ENCODE assay signal across 8 mouse cellular contexts in the genomic region with DNA sequence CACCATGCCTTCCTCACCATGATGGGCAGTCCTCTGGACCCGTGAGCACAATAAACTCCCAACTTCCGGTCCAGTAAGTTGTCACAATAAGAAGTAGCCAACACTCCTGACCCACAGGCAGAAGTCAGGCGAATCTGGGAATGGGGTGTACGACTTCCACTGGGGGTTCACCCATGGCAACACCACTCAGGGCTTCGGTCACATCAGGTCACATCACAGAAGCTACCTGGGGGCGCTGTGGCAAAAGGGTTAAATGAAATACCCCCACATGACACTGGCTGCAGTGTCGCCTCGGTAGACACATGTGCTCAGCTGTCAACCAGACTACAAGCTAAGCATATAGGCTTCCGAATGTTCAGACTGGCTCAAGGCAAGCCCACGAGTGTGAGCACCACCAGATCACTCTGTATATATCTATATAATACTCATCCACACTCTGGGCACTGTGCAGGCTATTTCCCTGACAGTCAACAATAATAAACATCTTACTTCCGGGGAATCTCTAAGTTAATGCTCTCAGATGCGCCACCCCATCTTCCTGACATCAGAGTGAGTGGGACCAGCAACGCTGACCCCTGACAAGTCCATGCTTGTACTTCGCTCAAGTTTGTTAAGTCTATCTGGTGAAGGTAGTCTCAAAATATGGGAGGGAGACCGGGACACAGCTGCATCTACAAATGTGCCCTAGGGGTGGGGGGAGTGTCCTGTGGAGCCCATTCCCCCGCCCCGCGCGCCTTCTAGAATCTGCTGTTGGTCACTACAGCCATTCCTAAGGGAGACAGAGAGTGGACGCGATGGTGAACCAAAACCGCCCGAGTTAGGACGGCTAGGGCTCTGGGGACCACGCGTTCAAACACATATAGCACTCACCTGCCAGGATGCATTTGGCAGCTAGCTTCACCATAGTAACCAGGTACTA. TPM values are rescaled to one million over a fixed set of nuclear protein-coding genes. Genes with fewer than 3 reads are reported as not detected.
A peak's percentile ranks its signal among the peaks of the same experiment; 100 is the strongest.
DNase-seq lines count a peak whose midpoint lies in the region; ATAC-seq and TF ChIP-seq lines count a peak whose summit lies in the region.

No protein-coding gene starts in this region.

- peaks cover 0 to 4% of the 10 kb centered on the region in 2 experiments for H3K36me3 ChIP-seq in CH12.LX (replicated peaks in 1 of 2; ENCODE audit: control insufficient read depth in 1 of 2, insufficient read depth in 1 of 2, low read length in 1 of 2)
- peaks cover 4% of the 10 kb centered on the region for H3K36me3 ChIP-seq in erythroblast, embryonic 14.5 days (ENCODE audit: control insufficient read depth)
- no peaks in the 10 kb centered on the region for H3K36me3 ChIP-seq in midbrain, postnatal 0 days (ENCODE audit: insufficient read depth, low read length)

- no peak for TF ChIP-seq EP300 in CH12.LX (IDR thresholded peaks at IDR 0.05; ENCODE audit: low read length)

- H3K4me3 ChIP-seq in CH12.LX (replicated peaks in 1 of 3; ENCODE audit: low read depth in 2 of 3, low read length in 2 of 3, poor library complexity in 1 of 3), result peak overlapping the region; percentile 56 to 88 (median 72)
- peak overlapping the region; percentile 90 for H3K4me3 ChIP-seq in erythroblast, embryonic 14.5 days (replicated peaks)
- peak overlapping the region; percentile 71 for H3K4me3 ChIP-seq in midbrain, postnatal 0 days (ENCODE audit: low read depth, low read length)

- no peak for ATAC-seq in midbrain, postnatal 0 days (ENCODE audit: low FRiP score)

- TF ChIP-seq POLR2A in CH12.LX (IDR thresholded peaks at IDR 0.05; ENCODE audit: low read depth, low read length), result no peak

- no peak for TF ChIP-seq CTCF in CH12.LX (conservative IDR thresholded peaks at IDR 0.05 in 1 of 2, IDR thresholded peaks at IDR 0.05 in 1 of 2; ENCODE audit: low read depth in 2 of 2, low read length in 2 of 2)
- TF ChIP-seq CTCF in midbrain, postnatal 0 days (IDR thresholded peaks at IDR 0.05), result no peak

- H3K9me3 ChIP-seq in CH12.LX (replicated peaks; ENCODE audit: low read length), result no peaks in the 10 kb centered on the region
- H3K9me3 ChIP-seq in erythroblast, embryonic 14.5 days (ENCODE audit: control insufficient read depth, low read length), result no peaks in the 10 kb centered on the region
- H3K9me3 ChIP-seq in midbrain, postnatal 0 days (ENCODE audit: low read length), result no peaks in the 10 kb centered on the region

- dilution Hi-C loops in CH12.LX (cut with MboI; ENCODE audit: extremely low pct_ligation_motif_present, extremely low pct_unique_long_range_greater_than_20kb, low sequenced_read_pairs), result no loop called here

- 23% methylated on average over 26 of the region's 26 CpGs for WGBS in midbrain, postnatal 0 days

- no peaks in the 10 kb centered on the region; the same call in 1 of the 2 replicates for H3K79me2 ChIP-seq in CH12.LX (replicated peaks; ENCODE audit: control insufficient read depth, extremely low read depth, insufficient read depth, poor library complexity, severe bottlenecking)

- peaks cover 34 to 69% of the 10 kb centered on the region in 2 experiments for H3K4me1 ChIP-seq in CH12.LX (ENCODE audit: control insufficient read depth in 1 of 2, insufficient read depth in 2 of 2)
- H3K4me1 ChIP-seq in erythroblast, embryonic 14.5 days (ENCODE audit: control insufficient read depth), result peaks cover 36% of the 10 kb centered on the region
- peaks cover 19% of the 10 kb centered on the region for H3K4me1 ChIP-seq in midbrain, postnatal 0 days (ENCODE audit: insufficient read depth, low read length)

- no peak for TF ChIP-seq RAD21 in CH12.LX (IDR thresholded peaks at IDR 0.05; ENCODE audit: low read depth, low read length)

- no peaks in the 10 kb centered on the region for H3K27me3 ChIP-seq in CH12.LX (replicated peaks)
- no peaks in the 10 kb centered on the region; the same call in 1 of the 2 replicates for H3K27me3 ChIP-seq in erythroblast, embryonic 14.5 days (ENCODE audit: control insufficient read depth)
- H3K27me3 ChIP-seq in midbrain, postnatal 0 days (ENCODE audit: insufficient read depth, low read length), result no peaks in the 10 kb centered on the region

- in situ Hi-C loops in CH12.LX (cut with MboI; ENCODE audit: low pct_ligation_motif_present, low pct_unique_long_range_greater_than_20kb, low sequenced_read_pairs), result loop anchor here (25.0 kb wide), 1 partner anchor 436 kb away; a partner anchor contains a TSS

- peak overlapping the region; percentile 69 for H3K27ac ChIP-seq in CH12.LX (ENCODE audit: insufficient read depth, low read depth)
- peak overlapping the region; percentile 62 for H3K27ac ChIP-seq in midbrain, postnatal 0 days (ENCODE audit: low read depth, low read length)

- H3K4me2 ChIP-seq in CH12.LX (ENCODE audit: insufficient read depth, low read depth, poor library complexity, severe bottlenecking), result peak overlapping the region; percentile 89
- peak overlapping the region; percentile 97 for H3K4me2 ChIP-seq in midbrain, postnatal 0 days (ENCODE audit: low read depth, low read length, poor library complexity, severe bottlenecking)

- peak overlapping the region; percentile 36 for H3K9ac ChIP-seq in CH12.LX (ENCODE audit: insufficient read depth, low read depth)
- H3K9ac ChIP-seq in midbrain, postnatal 0 days (replicated peaks; ENCODE audit: low read length, poor library complexity, severe bottlenecking), result peak overlapping the region; percentile 76

- DNase-seq in embryo, embryonic 10 days (ENCODE audit: low spot score), result peak; percentile 21
- no peak for DNase-seq in embryo, embryonic 9.5 days (ENCODE audit: extremely low spot score)
- DNase-seq in CH12.LX (ENCODE audit: extremely low read depth), result no peak
- DNase-seq in kidney, postnatal 10 days, result peak; percentile 53
- no peak for DNase-seq in midbrain, postnatal 0 days (ENCODE audit: low spot score)
- no peak for DNase-seq in layer of hippocampus, adult 9-10 months (ENCODE audit: low spot score)
- no peak for DNase-seq in layer of hippocampus, adult 8-10 months (ENCODE audit: low spot score in 2 of 2)

TF ChIP-seq in CH12.LX, 34 proteins besides CTCF, POLR2A, EP300 and RAD21 (continues in another document):
- TF ChIP-seq PAX5 (IDR thresholded peaks at IDR 0.05; ENCODE audit: low read length) (no peak), IRF4 (IDR thresholded peaks at IDR 0.05; ENCODE audit: low read depth, low read length) (no peak; the same call in 1 of the 2 replicates), E2F4 (IDR thresholded peaks at IDR 0.05; ENCODE audit: insufficient replicate concordance, low read depth, low read length) (no peak), BHLHE40 (IDR thresholded peaks at IDR 0.05; ENCODE audit: low read depth, low read length) (no peak), MEF2A (IDR thresholded peaks at IDR 0.05; ENCODE audit: borderline replicate concordance, low read depth, low read length) (no peak), POLR2AphosphoS2 (IDR thresholded peaks at IDR 0.05; ENCODE audit: low read depth, low read length) (no peak), MYC (IDR thresholded peaks at IDR 0.05; ENCODE audit: low read depth, low read length) (peak; percentile 47; the same call in 1 of the 2 replicates), UBTF (IDR thresholded peaks at IDR 0.05; ENCODE audit: low read depth, low read length) (no peak), SMC3 (IDR thresholded peaks at IDR 0.05; ENCODE audit: low read depth, low read length) (no peak), JUND (conservative IDR thresholded peaks at IDR 0.05; ENCODE audit: low read depth, low read length) (no peak), MAFK (IDR thresholded peaks at IDR 0.05; ENCODE audit: insufficient replicate concordance, low read length) (no peak), CHD2 (IDR thresholded peaks at IDR 0.05; ENCODE audit: low read length) (0 out of 2 replicates have a peak, but pooled peaks have one; percentile 9), ETS1 (conservative IDR thresholded peaks at IDR 0.05; ENCODE audit: low read depth, low read length) (no peak), HCFC1 (IDR thresholded peaks at IDR 0.05; ENCODE audit: low read depth, low read length) (no peak), TCF12 (IDR thresholded peaks at IDR 0.05; ENCODE audit: low read depth, low read length) (no peak), TBP (conservative IDR thresholded peaks at IDR 0.05; ENCODE audit: low read depth, low read length) (no peak), ZNF384 (IDR thresholded peaks at IDR 0.05; ENCODE audit: low read depth, low read length) (no peak), CHD1 (IDR thresholded peaks at IDR 0.05; ENCODE audit: low read depth, low read length) (no peak), GABPA (IDR thresholded peaks at IDR 0.05; ENCODE audit: insufficient replicate concordance, low read depth, low read length) (no peak), MAX (IDR thresholded peaks at IDR 0.05; ENCODE audit: low read length) (peak; percentile 71), USF1 (IDR thresholded peaks at IDR 0.05; ENCODE audit: low read depth, low read length) (no peak), RCOR1 (conservative IDR thresholded peaks at IDR 0.05; ENCODE audit: low read depth, low read length) (no peak), JUN (IDR thresholded peaks at IDR 0.05; ENCODE audit: insufficient read depth, low read depth, low read length) (no peak)

RNA-seq across cellular contexts. Expression of a gene that starts 0.7 kb away (rescaled TPM):
- total RNA-seq in CH12.LX (2012; rRNA removed) (72.1 and 84.9 TPM in 2 replicates), CH12.LX (2014; rRNA removed) (67.1 and 84.1 TPM in 2 replicates)
- polyA plus RNA-seq in CH12.LX (2012; ENCODE audit: insufficient read length, low read depth), result 82.1 and 87.2 TPM in 2 replicates
- polyA plus RNA-seq in erythroblast, embryonic 14.5 days (2012), result 17.7 and 19.2 TPM in 2 replicates
- 29.5 and 37.3 TPM in 2 replicates for total RNA-seq in midbrain, postnatal 0 days (2014; rRNA removed)
- polyA plus RNA-seq in midbrain, postnatal 0 days (2015; fragmentation: Nextera tagmentation; extraction: Ambion mirVana), result 116 and 120 TPM in 2 replicates
- 10 to 100 TPM; 20.4 to 29.8 (median 25.7) TPM for total RNA-seq in layer of hippocampus, adult 8-10 months (2022)

RNA-seq across cellular contexts. Expression of a gene that starts 33.0 kb away (rescaled TPM):
- total RNA-seq in CH12.LX (2012; rRNA removed) (11.8 and 12.8 TPM in 2 replicates), CH12.LX (2014; rRNA removed) (10.0 and 11.4 TPM in 2 replicates)
- 16.4 and 21.0 TPM in 2 replicates for polyA plus RNA-seq in CH12.LX (2012; ENCODE audit: insufficient read length, low read depth)
- polyA plus RNA-seq in erythroblast, embryonic 14.5 days (2012), result not detected in 2 replicates
- total RNA-seq in midbrain, postnatal 0 days (2014; rRNA removed), result 0.61 and 3.6 TPM in 2 replicates
- polyA plus RNA-seq in midbrain, postnatal 0 days (2015; fragmentation: Nextera tagmentation; extraction: Ambion mirVana), result 1.9 and 3.3 TPM in 2 replicates
- 10 to 100 TPM; 58.2 to 61.8 (median 60.5) TPM for total RNA-seq in layer of hippocampus, adult 8-10 months (2022)

RNA-seq across cellular contexts. Expression of a gene that starts 53.3 kb away (rescaled TPM):
- not detected in 2 replicates for total RNA-seq in CH12.LX (2012; rRNA removed)
- not detected in 2 replicates for total RNA-seq in CH12.LX (2014; rRNA removed)
- polyA plus RNA-seq in CH12.LX (2012; ENCODE audit: insufficient read length, low read depth), result not detected in 2 replicates
- not detected in 2 replicates for polyA plus RNA-seq in erythroblast, embryonic 14.5 days (2012)
- total RNA-seq in midbrain, postnatal 0 days (2014; rRNA removed), result 22.3 and 22.6 TPM in 2 replicates
- 15.7 and 16.7 TPM in 2 replicates for polyA plus RNA-seq in midbrain, postnatal 0 days (2015; fragmentation: Nextera tagmentation; extraction: Ambion mirVana)
- total RNA-seq in layer of hippocampus, adult 8-10 months (2022), result 10 to 100 TPM; 30.6 to 36.9 (median 33.2) TPM

Comparison
In these comparisons a context has a peak if more than half of its experiments do, and no peak if none do; other contexts are left out.
1. DNase-seq: peak in embryo, embryonic 10 days (single experiment) and kidney, postnatal 10 days (single experiment); none in embryo, embryonic 9.5 days (single experiment), CH12.LX (single experiment), midbrain, postnatal 0 days (single experiment), layer of hippocampus, adult 9-10 months (single experiment) and layer of hippocampus, adult 8-10 months (0 of 2).
2. RNA of a gene that starts 33.0 kb away (total RNA-seq): 58.2 to 61.8 TPM in layer of hippocampus, adult 8-10 months; 10.0 to 12.8 TPM in CH12.LX and 0.61 to 3.6 TPM in midbrain, postnatal 0 days; every median in the first group is over 4 times any median in the second.
3. RNA of a gene that starts 53.3 kb away (total RNA-seq): 30.6 to 36.9 TPM in layer of hippocampus, adult 8-10 months and 22.3 to 22.6 TPM in midbrain, postnatal 0 days; not detected in CH12.LX; every median in the first group is over 10 times any median in the second.
4. Peak in every context shown above with its lines, with median percentiles within 50 percentile points of each other: H3K4me3 ChIP-seq.